Mouse (Mus musculus): ENCODE results near the gene Gm9903.

The Gm9903 gene

GRCm38 (mm10) chr5:33640652-33641051 is 10.9 kb downstream of the Gm9903 start:
- ATAC-seq (ENCODE audit: low TSS enrichment): peak; percentile 69; the same call in 1 of the 2 replicates

GRCm38 (mm10) chr5:33651017-33651416 is 21.3 kb downstream of the Gm9903 start:
- no peak for ATAC-seq (ENCODE audit: low TSS enrichment)

GRCm38 (mm10) chr5:33651541-33651920 is 21.8 kb downstream of the Gm9903 start:
- ATAC-seq (ENCODE audit: low TSS enrichment): no peak

- peak; percentile 93 for ATAC-seq (ENCODE audit: low TSS enrichment)
These were observed 22.4 kb downstream of the Gm9903 start, which contains the start of gene Slbp for GRCm38 (mm10) chr5:33651921-33652782. TSS of gene Slbp (minus strand) at chr5:33652574.

- peak; percentile 3; the same call in 1 of the 2 replicates for ATAC-seq (ENCODE audit: low TSS enrichment)
These were observed 23.1 kb downstream of the Gm9903 start for GRCm38 (mm10) chr5:33652783-33653173.

- ATAC-seq (ENCODE audit: low TSS enrichment): no peak
These were observed 24.7 kb downstream of the Gm9903 start for GRCm38 (mm10) chr5:33654424-33654823.

GRCm38 (mm10) chr5:33655251-33655840 is 25.6 kb downstream of the Gm9903 start:
- ATAC-seq (ENCODE audit: low TSS enrichment): no peak

GRCm38 (mm10) chr5:33656739-33657138 is 27.0 kb downstream of the Gm9903 start:
- no peak for ATAC-seq (ENCODE audit: low TSS enrichment)

- ATAC-seq (ENCODE audit: low TSS enrichment): peak; percentile 46
These were observed 27.6 kb downstream of the Gm9903 start for GRCm38 (mm10) chr5:33657251-33657786.

- peak; percentile 91 for ATAC-seq (ENCODE audit: low TSS enrichment)
These were observed 28.3 kb downstream of the Gm9903 start, which contains the start of the genes Tacc3 and Tmem129 for GRCm38 (mm10) chr5:33657787-33658663. TSS of gene Tacc3 (plus strand) at chr5:33658128. TSS of gene Tmem129 (minus strand) at chr5:33658416.

- ATAC-seq (ENCODE audit: low TSS enrichment): no peak
These were observed 28.9 kb downstream of the Gm9903 start for GRCm38 (mm10) chr5:33658664-33659050.

- ATAC-seq (ENCODE audit: low TSS enrichment): peak; percentile 69
These were observed 38.5 kb downstream of the Gm9903 start for GRCm38 (mm10) chr5:33668223-33668622.

GRCm38 (mm10) chr5:33671659-33672058 is 41.9 kb downstream of the Gm9903 start:
- ATAC-seq (ENCODE audit: low TSS enrichment): no peak

- peak; percentile 76 for ATAC-seq (ENCODE audit: low TSS enrichment)
These were observed 44.7 kb downstream of the Gm9903 start for GRCm38 (mm10) chr5:33674439-33674838.

- ATAC-seq (ENCODE audit: low TSS enrichment): peak; percentile 70; the same call in 1 of the 2 replicates
These were observed 46.2 kb downstream of the Gm9903 start for GRCm38 (mm10) chr5:33675964-33676363.

GRCm38 (mm10) chr5:33678244-33678643 is 48.5 kb downstream of the Gm9903 start:
- ATAC-seq (ENCODE audit: low TSS enrichment): no peak

- ATAC-seq (ENCODE audit: low TSS enrichment): no peak
These were observed 51.3 kb downstream of the Gm9903 start for GRCm38 (mm10) chr5:33681044-33681443.

Data from frontal cortex, adult (tissue).